In the genomic region with DNA sequence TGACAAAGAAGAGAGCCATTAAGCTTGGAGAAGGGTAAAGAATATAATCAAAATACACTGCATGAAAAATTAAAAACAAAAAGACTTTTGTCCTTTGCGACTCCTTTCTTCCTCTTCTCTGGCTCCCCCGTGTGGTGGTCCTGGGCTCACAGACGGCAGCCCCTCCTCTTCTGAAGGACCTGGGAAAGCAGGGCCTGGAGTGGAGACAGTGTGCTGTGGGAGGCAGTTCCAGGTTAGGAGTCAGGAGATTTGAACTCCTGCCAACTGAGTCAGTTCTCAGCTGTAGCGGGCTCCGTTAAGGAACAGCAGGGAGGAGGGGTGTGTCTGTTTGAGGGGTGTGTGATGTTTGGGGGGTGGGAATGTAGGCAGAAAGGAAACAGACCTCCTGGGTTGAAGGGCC, we compare ENCODE assay signal across 8 mouse cellular contexts. TPM values are rescaled to one million over a fixed set of nuclear protein-coding genes. Genes with fewer than 3 reads are reported as not detected.
DNase-seq lines count a peak whose midpoint lies in the region; ATAC-seq and TF ChIP-seq lines count a peak whose summit lies in the region.

No protein-coding gene starts in this region.

- H3K4me3 ChIP-seq in E14TG2a.4 (replicated peaks; ENCODE audit: low read length): no peak overlapping the region
- no peak overlapping the region for H3K4me3 ChIP-seq in heart, postnatal 0 days (ENCODE audit: low read depth, low read length)
- H3K4me3 ChIP-seq in midbrain, embryonic 10.5 days: no peak overlapping the region
- H3K4me3 ChIP-seq in small intestine, adult 2 months (ENCODE audit: low read depth, low read length): no peak overlapping the region

- TF ChIP-seq EP300 in heart, postnatal 0 days (IDR thresholded peaks at IDR 0.05; ENCODE audit: low read depth): no peak

- H3K9ac ChIP-seq in heart, postnatal 0 days (replicated peaks; ENCODE audit: low read depth, low read length): no peak overlapping the region

- DNase-seq in ZHBTc4 (ENCODE audit: low read depth, low spot score): peak; percentile 54
- DNase-seq in embryo, embryonic 11.5 days (ENCODE audit: low read depth, low spot score): peak; percentile 35
- DNase-seq in heart, postnatal 0 days (ENCODE audit: low spot score): peak; percentile 49
- DNase-seq in kidney, postnatal 36 days: peak; percentile 42 to 86
- peak; percentile 59 for DNase-seq in midbrain, embryonic 10.5 days (ENCODE audit: low spot score)

- no peaks in the 10 kb centered on the region for H3K36me3 ChIP-seq in E14TG2a.4 (ENCODE audit: insufficient read depth, low read length)
- H3K36me3 ChIP-seq in heart, postnatal 0 days (replicated peaks; ENCODE audit: control insufficient read depth, insufficient read depth, low read length): no peaks in the 10 kb centered on the region
- H3K36me3 ChIP-seq in midbrain, embryonic 10.5 days: no peaks in the 10 kb centered on the region
- H3K36me3 ChIP-seq in small intestine, adult 2 months (ENCODE audit: control insufficient read depth, insufficient read depth, low read length): no peaks in the 10 kb centered on the region

- no peak for TF ChIP-seq POLR2A in small intestine, adult 2 months (IDR thresholded peaks at IDR 0.05; ENCODE audit: low read depth, low read length)

- no peaks in the 10 kb centered on the region for H3K4me1 ChIP-seq in E14TG2a.4 (replicated peaks; ENCODE audit: low read depth, low read length)
- no peaks in the 10 kb centered on the region for H3K4me1 ChIP-seq in heart, postnatal 0 days (ENCODE audit: control insufficient read depth, insufficient read depth)
- 0 out of 2 replicates have a peak, but pooled peaks cover 3% of the 10 kb centered on the region for H3K4me1 ChIP-seq in midbrain, embryonic 10.5 days
- peaks cover 4% of the 10 kb centered on the region; the same call in 1 of the 2 replicates for H3K4me1 ChIP-seq in small intestine, adult 2 months (ENCODE audit: control insufficient read depth, insufficient read depth, insufficient read length, low read length)

- 2% methylated on average over 5 of the region's 5 CpGs for WGBS in heart, postnatal 0 days
- WGBS in midbrain, embryonic 10.5 days: 12% methylated on average over 5 of the region's 5 CpGs
- 2% methylated on average over 5 of the region's 5 CpGs for WGBS in small intestine, adult 2 months

- peak; percentile 59 for ATAC-seq in heart, postnatal 0 days (ENCODE audit: insufficient read depth, low read depth)
- ATAC-seq in erythroid progenitor cell, adult 5-6 weeks (replicated peaks; ENCODE audit: low FRiP score, poor library complexity, severe bottlenecking): no peak

- TF ChIP-seq CTCF in E14TG2a.4 (conservative IDR thresholded peaks at IDR 0.05; ENCODE audit: low read length): peak; percentile 69
- peak; percentile 80 for TF ChIP-seq CTCF in heart, postnatal 0 days (IDR thresholded peaks at IDR 0.05; ENCODE audit: low read depth)
- TF ChIP-seq CTCF in small intestine, adult 2 months (IDR thresholded peaks at IDR 0.05; ENCODE audit: extremely low read depth, insufficient read length, insufficient replicate concordance, low read depth, low read length): peak; percentile 56; the same call in 1 of the 2 replicates

- H3K4me2 ChIP-seq in heart, postnatal 0 days (ENCODE audit: low read depth, low read length): no peak overlapping the region

- H3K27ac ChIP-seq in heart, postnatal 0 days (ENCODE audit: low read depth): no peak overlapping the region
- H3K27ac ChIP-seq in midbrain, embryonic 10.5 days (replicated peaks): no peak overlapping the region
- no peak overlapping the region for H3K27ac ChIP-seq in small intestine, adult 2 months (ENCODE audit: insufficient read depth, low read depth, low read length)

- peaks cover 2% of the 10 kb centered on the region; the same call in 1 of the 2 replicates for H3K27me3 ChIP-seq in E14TG2a.4 (ENCODE audit: insufficient read depth, low read length)
- H3K27me3 ChIP-seq in heart, postnatal 0 days (ENCODE audit: control insufficient read depth, insufficient read depth, low read length): no peaks in the 10 kb centered on the region
- no peaks in the 10 kb centered on the region for H3K27me3 ChIP-seq in midbrain, embryonic 10.5 days (ENCODE audit: low read depth, poor library complexity, severe bottlenecking)
- no peaks in the 10 kb centered on the region for H3K27me3 ChIP-seq in small intestine, adult 2 months (ENCODE audit: control insufficient read depth, insufficient read depth, low read length)

- no peaks in the 10 kb centered on the region for H3K9me3 ChIP-seq in E14TG2a.4 (ENCODE audit: low read length)
- H3K9me3 ChIP-seq in heart, postnatal 0 days (replicated peaks; ENCODE audit: control insufficient read depth, low read length): no peaks in the 10 kb centered on the region
- no peaks in the 10 kb centered on the region for H3K9me3 ChIP-seq in midbrain, embryonic 10.5 days (replicated peaks)

RNA-seq across cellular contexts. Expression of a gene that starts 37.5 kb away (rescaled TPM):
- 3.3 and 23.4 TPM in 2 replicates for total RNA-seq in heart, postnatal 0 days (2014; rRNA removed; ENCODE audit: low replicate concordance)
- 2.9 and 3.3 TPM in 2 replicates for polyA plus RNA-seq in heart, postnatal 0 days (2015; fragmentation: Nextera tagmentation; extraction: Ambion mirVana)
- polyA plus RNA-seq in midbrain, embryonic 10.5 days (2016; fragmentation: Nextera tagmentation; extraction: Ambion mirVana): 0.93 and 1.0 TPM in 2 replicates
- 2.9 and 4.0 TPM in 2 replicates for polyA plus RNA-seq in small intestine, adult 2 months (2012; rRNA removed)
- total RNA-seq in erythroid progenitor cell, adult 5-6 weeks (2015; ENCODE audit: low replicate concordance): 12.6 and 14.7 TPM in 2 replicates
- 5.0 and 17.8 TPM in 2 replicates for total RNA-seq in erythroid progenitor cell, adult 5-6 weeks (2017; ENCODE audit: low replicate concordance)

RNA-seq across cellular contexts. Expression of a gene that starts 54.5 kb away (rescaled TPM):
- total RNA-seq in heart, postnatal 0 days (2014; rRNA removed; ENCODE audit: low replicate concordance): 16.6 and 27.0 TPM in 2 replicates
- polyA plus RNA-seq in heart, postnatal 0 days (2015; fragmentation: Nextera tagmentation; extraction: Ambion mirVana): 38.3 and 39.6 TPM in 2 replicates
- polyA plus RNA-seq in midbrain, embryonic 10.5 days (2016; fragmentation: Nextera tagmentation; extraction: Ambion mirVana): 60.5 and 62.6 TPM in 2 replicates
- 10.3 and 14.4 TPM in 2 replicates for polyA plus RNA-seq in small intestine, adult 2 months (2012; rRNA removed)
- total RNA-seq in erythroid progenitor cell, adult 5-6 weeks (2015; ENCODE audit: low replicate concordance): 28.1 and 29.6 TPM in 2 replicates
- 14.4 and 19.4 TPM in 2 replicates for total RNA-seq in erythroid progenitor cell, adult 5-6 weeks (2017; ENCODE audit: low replicate concordance)
